Mouse (Mus musculus): ENCODE measurements around the gene Ccnb1.

DNA sequence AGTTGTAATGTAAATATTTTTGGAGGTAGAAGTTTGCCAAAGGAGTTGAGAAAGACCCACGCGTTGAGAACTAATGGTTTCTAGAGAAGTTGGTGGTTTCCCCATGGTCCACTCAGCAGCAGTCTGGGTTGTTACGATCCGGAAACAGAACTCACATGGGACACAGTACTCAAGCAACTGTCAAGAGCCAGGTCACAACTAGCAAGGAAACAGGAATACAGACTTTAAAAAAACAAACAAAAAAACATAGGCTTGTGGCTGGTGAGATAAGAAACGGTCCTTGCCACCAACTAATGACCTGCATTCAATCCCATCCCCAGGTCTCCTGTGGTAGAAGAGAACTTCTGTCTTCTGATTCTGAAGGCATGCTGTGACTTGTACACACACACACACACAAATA, 35.6 kb downstream of the Ccnb1 start:
- TF ChIP-seq EP300 (optimal IDR thresholded peaks at IDR 0.05) (no peak), CTCF (IDR thresholded peaks at IDR 0.05; ENCODE audit: low read depth) (no peak)
